Mouse (Mus musculus) embryonic fibroblast, embryonic 13.5 days (primary cell): ENCODE results near the gene Gmps. TPM values are rescaled to one million over a fixed set of nuclear protein-coding genes. Genes with fewer than 3 reads are reported as not detected.
A peak's percentile ranks its signal among the peaks of the same experiment; 100 is the strongest.

Experiments
- H3K27ac ChIP-seq: 2 replicates; pipeline ENCODE4 v1.5.1; 2012; ENCODE audit warnings: low read length, control low read depth, inconsistent platforms; ENCODE audit not compliant: insufficient read depth
- H3K4me1 ChIP-seq: 2 replicates; pipeline ENCODE4 v1.6.1; 2011; ENCODE audit warnings: low read length; ENCODE audit not compliant: control insufficient read depth, insufficient read depth
- H3K4me3 ChIP-seq: 2 replicates; pipeline ENCODE4 v1.5.1; 2011; ENCODE audit warnings: mild to moderate bottlenecking, control low read depth, low read length; ENCODE audit not compliant: insufficient read depth
- CTCF ChIP-seq: IDR thresholded peaks from 2 replicates; pipeline ENCODE4 v1.5.1; 2011; ENCODE audit warnings: mild to moderate bottlenecking, control low read depth, low read length, moderate library complexity, borderline replicate concordance; ENCODE audit not compliant: insufficient read depth
- POLR2A ChIP-seq: IDR thresholded peaks from 2 replicates; pipeline ENCODE4 v1.6.1; 2011; ENCODE audit warnings: low read depth, mild to moderate bottlenecking, control low read depth, low read length, moderate library complexity
- polyA plus RNA-seq: library from polyadenylated mRNA; stranded (reverse); fragments of >200 nt; gene quantifications from 2 replicates; pipeline ENCODE4 v1.2.4, GENCODE M21; 2011; ENCODE audit warnings: low read depth; ENCODE audit not compliant: missing spikeins, insufficient read length

Gene Gmps
- polyA plus RNA-seq, 1 experiment, result 24.9 TPM

DNA sequence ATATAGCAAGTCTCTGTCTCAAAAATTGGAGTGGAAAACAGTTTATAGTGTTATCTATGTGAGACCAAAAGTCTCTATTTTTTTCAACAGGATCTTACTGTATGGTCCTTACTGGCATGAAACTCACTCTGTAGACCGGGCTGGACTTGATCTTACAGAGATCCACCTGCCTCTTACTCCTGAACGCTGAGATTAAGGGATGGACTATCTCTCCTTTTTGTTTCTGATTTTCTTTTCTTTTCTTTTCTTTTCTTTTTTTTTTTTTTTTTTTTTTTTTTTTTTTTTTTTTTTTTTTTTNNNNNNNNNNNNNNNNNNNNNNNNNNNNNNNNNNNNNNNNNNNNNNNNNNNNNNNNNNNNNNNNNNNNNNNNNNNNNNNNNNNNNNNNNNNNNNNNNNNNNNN is 10.0 kb upstream of the Gmps start:
- H3K27ac ChIP-seq, result no peak overlapping the region
- H3K4me1 ChIP-seq, result no peaks in the 10 kb centered on the region
- no peak overlapping the region for H3K4me3 ChIP-seq
- TF ChIP-seq POLR2A (no peak), CTCF (no peak)

DNA sequence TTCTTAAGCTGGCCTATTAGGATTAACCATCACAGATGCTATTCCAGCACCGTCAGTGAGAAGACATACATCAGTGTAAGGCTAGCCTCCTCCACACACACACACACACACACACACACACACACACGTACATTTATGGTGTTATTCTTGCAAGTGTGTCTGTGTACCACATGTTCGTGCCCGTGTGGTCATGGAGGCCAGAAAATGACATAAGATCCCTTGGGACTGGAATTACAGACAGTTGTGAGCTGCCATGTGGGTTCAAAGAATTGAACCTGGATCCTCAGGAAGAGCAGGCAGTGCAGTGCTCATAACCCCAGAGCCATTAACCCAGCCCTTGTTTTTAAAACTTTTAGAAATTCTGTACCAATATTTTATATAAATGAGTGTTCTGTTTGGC is 2.0 kb downstream of the Gmps start:
- H3K4me3 ChIP-seq, result peak overlapping the region; percentile 11; the same call in 1 of the 2 replicates
- H3K4me1 ChIP-seq, result peaks cover 3% of the 10 kb centered on the region
- H3K27ac ChIP-seq, result no peak overlapping the region
- no peak for TF ChIP-seq POLR2A
- no peak for TF ChIP-seq CTCF

DNA sequence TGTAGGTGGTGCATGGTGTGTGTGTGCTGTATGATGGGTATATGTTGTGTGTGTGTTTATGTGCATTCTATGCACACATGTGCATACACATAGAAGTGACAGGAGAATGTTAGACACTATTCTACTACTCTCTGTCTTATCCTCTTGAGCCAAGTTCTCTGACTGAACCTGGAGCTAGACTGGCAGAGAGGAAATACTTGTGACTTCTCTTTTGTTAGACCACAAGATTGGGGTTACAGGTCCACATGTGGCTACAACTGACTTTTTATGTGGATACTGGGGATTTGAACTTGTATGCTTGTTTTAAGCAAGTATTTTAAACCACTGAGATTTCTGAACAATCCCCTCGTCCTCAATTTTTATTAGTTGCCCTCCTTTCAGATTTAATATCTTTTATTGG is 10.8 kb downstream of the Gmps start:
- no peak overlapping the region for H3K4me3 ChIP-seq
- TF ChIP-seq POLR2A, result no peak
- no peak for TF ChIP-seq CTCF
- H3K27ac ChIP-seq, result no peak overlapping the region
- H3K4me1 ChIP-seq, result no peaks in the 10 kb centered on the region

DNA sequence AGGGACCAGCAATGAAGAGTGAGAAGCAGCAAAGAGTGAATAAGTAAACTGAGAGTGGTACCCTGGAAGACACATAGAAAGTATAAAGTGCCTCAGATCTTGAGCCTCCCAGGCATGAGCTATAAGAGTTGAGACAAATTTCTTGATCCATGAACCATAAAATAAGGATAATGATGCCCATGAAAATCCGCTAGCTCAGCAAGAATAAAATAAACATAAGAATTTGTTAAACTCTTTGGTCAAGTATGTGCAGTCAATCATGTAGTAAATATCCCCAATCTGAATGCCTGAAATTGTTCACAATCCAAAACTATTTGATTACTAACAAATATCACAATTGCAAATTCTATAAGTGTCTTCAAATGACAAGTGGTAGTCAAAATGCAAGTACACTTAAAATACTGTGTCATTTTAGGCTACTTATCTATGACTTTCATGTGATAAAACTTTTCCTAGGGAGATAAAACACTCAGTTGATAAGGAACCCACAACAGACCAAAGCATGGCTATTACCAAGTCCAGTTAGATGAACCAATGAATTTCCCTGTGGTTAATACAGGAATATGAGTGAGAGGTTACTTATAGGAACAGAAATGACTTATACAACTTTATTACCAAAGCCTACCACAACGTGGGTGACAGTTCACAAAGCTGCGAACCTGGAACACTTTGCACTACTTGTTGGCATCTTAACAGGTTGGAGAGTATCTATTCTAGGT is 13.0 kb downstream of the Gmps start:
- H3K27ac ChIP-seq, result no peak overlapping the region
- H3K4me3 ChIP-seq, result no peak overlapping the region
- TF ChIP-seq POLR2A, result no peak
- H3K4me1 ChIP-seq, result no peaks in the 10 kb centered on the region

DNA sequence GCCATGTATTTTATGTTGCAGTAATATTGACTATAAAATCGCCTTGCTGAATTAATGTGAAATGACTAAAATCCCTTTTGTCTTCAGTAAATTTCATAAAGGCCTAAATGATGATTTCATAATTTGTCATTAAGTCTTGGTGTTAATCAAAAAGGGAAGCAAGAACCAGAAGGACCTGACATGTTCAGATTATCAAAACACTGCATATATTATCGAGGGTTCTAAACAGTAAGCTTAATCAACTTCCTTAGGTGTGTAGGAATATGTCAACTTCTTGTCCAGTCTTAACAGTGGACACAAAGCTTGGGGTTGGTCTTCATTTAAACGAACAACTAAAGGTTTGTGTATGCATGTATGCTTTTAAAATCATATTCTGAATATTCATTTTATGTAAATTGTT is 45.5 kb downstream of the Gmps start:
- no peak for TF ChIP-seq CTCF
- H3K4me3 ChIP-seq, result no peak overlapping the region
- no peak overlapping the region for H3K27ac ChIP-seq

GRCm38 (mm10) chr3:64021867-64022266 is 46.0 kb downstream of the Gmps start:
- Histone ChIP-seq H3K27ac (no peak overlapping the region), H3K4me3 (no peak overlapping the region), H3K4me1 (no peaks in the 10 kb centered on the region)
- TF ChIP-seq CTCF, result no peak
- TF ChIP-seq POLR2A, result no peak

More for the DNA sequence above, 45.5 kb downstream of the Gmps start:
- no peaks in the 10 kb centered on the region for H3K4me1 ChIP-seq

- no peak overlapping the region for H3K4me3 ChIP-seq
- TF ChIP-seq POLR2A, result no peak
- no peak for TF ChIP-seq CTCF
- H3K27ac ChIP-seq, result no peak overlapping the region
- no peaks in the 10 kb centered on the region for H3K4me1 ChIP-seq
These were observed 53.9 kb downstream of the Gmps start for GRCm38 (mm10) chr3:64029846-64030245.

- Histone ChIP-seq H3K4me1 (no peaks in the 10 kb centered on the region), H3K4me3 (no peak overlapping the region), H3K27ac (no peak overlapping the region)
- TF ChIP-seq POLR2A (no peak), CTCF (no peak)
These were observed 62.4 kb downstream of the Gmps start for GRCm38 (mm10) chr3:64038136-64038841.

DNA sequence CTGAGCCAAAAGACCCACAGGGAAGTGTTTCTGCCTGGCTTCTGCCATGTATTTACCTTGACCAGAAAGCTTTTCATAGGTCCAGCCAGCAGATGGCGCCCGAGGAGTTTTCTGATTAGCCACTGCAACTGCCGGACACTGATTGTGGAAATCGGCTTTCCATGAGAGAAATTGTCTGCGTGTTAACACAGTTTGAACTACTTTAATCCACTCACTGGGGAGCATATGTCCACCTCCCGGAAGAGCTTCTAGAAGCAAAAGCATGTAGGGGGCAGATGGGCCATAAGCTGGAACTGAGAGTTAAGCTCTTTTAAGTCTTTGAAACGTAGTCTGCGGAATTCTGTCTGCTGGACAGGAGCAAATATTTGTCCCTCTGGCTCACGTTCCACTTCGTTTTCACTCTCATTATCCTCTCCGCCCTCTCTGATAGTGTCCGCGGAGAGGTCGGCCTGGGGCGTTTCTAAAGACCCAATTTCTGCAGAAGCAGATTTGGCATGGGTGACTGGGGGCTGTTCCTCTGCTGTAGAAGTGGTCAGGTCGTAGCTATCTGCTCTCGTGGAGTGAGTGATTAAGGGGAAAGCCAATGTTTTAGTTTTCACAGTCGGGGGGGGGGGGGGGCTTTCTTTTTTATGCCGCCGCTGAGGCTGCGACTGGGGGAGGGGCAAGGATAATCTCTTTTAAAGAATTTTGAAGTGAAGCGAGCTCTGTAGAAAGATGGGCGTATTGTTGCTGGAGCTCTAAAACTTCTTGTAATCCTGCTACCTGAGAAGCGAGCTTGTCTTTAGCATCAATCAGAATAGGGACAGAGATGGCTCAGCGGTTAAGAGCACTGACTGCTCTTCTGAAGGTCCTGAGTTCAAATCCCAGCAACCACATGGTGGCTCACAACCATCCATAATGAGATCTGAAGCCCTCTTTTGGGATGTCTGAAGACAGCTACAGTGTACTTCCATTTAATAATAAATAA is 64.2 kb downstream of the Gmps start:
- Histone ChIP-seq H3K4me1 (no peaks in the 10 kb centered on the region), H3K4me3 (peak overlapping the region; percentile 45), H3K27ac (no peak overlapping the region)
- no peak for TF ChIP-seq CTCF
- no peak for TF ChIP-seq POLR2A

Other genes starting within 250 kb of the Gmps start
- gene Plch1, start 76.6 kb upstream of the Gmps start, polyA plus RNA-seq, result 0.51 and 0.87 TPM in 2 replicates
- gene E130311K13Rik, start 46.6 kb upstream of the Gmps start, polyA plus RNA-seq, result 7.5 and 10.2 TPM in 2 replicates
- gene Slc33a1, start 11.3 kb upstream of the Gmps start, polyA plus RNA-seq, result 25.6 and 29.8 TPM in 2 replicates
- gene Vmn2r1, start 105.4 kb downstream of the Gmps start, polyA plus RNA-seq, result 0.12 and 0.21 TPM in 2 replicates
- gene Vmn2r2, start 165.8 kb downstream of the Gmps start, polyA plus RNA-seq, result not detected in 2 replicates